Mouse (Mus musculus) R1 (cell line): Measurements from ENCODE around the gene Krt36.

Experiments used
- DNase-seq: peaks from one replicate; pipeline ENCODE4 v3.0.0-alpha.2; 2018; ENCODE audit warnings: low read depth, low spot score

The Krt36 gene

GRCm38 (mm10) chr11:100105576-100106122, at the start of gene Krt36:
Gene Krt36 (minus strand): TSS chr11:100105626.
- no peak for DNase-seq

GRCm38 (mm10) chr11:100148615-100149330, 43.3 kb upstream of the Krt36 start, which contains the start of gene Krt19:
Gene Krt19 (minus strand): TSS chr11:100148665.
- DNase-seq: peak; percentile 30

GRCm38 (mm10) chr11:100147566-100148353, 42.3 kb upstream of the Krt36 start:
- DNase-seq: no peak

GRCm38 (mm10) chr11:100145858-100146560, 40.6 kb upstream of the Krt36 start:
- peak; percentile 41 for DNase-seq

- peak; percentile 36 for DNase-seq
Observed at GRCm38 (mm10) chr11:100145104-100145503, 39.7 kb upstream of the Krt36 start.

- DNase-seq: no peak
Observed at GRCm38 (mm10) chr11:100140966-100141365, 35.5 kb upstream of the Krt36 start.

GRCm38 (mm10) chr11:100139391-100139790, 34.0 kb upstream of the Krt36 start:
- DNase-seq: no peak

GRCm38 (mm10) chr11:100138809-100139208, 33.4 kb upstream of the Krt36 start:
- no peak for DNase-seq

- no peak for DNase-seq
Observed at GRCm38 (mm10) chr11:100137693-100138092, 32.3 kb upstream of the Krt36 start.

GRCm38 (mm10) chr11:100136559-100136958, 31.1 kb upstream of the Krt36 start:
- DNase-seq: no peak

GRCm38 (mm10) chr11:100135731-100136130, 30.3 kb upstream of the Krt36 start, which contains the start of gene Krt15:
Gene Krt15 (minus strand): TSS chr11:100135928.
- no peak for DNase-seq

GRCm38 (mm10) chr11:100124901-100125300, 19.5 kb upstream of the Krt36 start:
- no peak for DNase-seq

GRCm38 (mm10) chr11:100121466-100121865, 16.0 kb upstream of the Krt36 start, which contains the start of gene Krt13:
Gene Krt13 (minus strand): TSS chr11:100121566.
- DNase-seq: no peak

- no peak for DNase-seq
Observed at GRCm38 (mm10) chr11:100120331-100120730, 14.9 kb upstream of the Krt36 start.

GRCm38 (mm10) chr11:100113742-100114029, 8.3 kb upstream of the Krt36 start:
- DNase-seq: no peak

GRCm38 (mm10) chr11:100112935-100113741, 7.7 kb upstream of the Krt36 start:
- DNase-seq: no peak

- DNase-seq: no peak
Observed at GRCm38 (mm10) chr11:100102693-100103429, 2.6 kb downstream of the Krt36 start.

GRCm38 (mm10) chr11:100100391-100100790, 5.0 kb downstream of the Krt36 start:
- no peak for DNase-seq

GRCm38 (mm10) chr11:100097819-100098218, 7.6 kb downstream of the Krt36 start:
- DNase-seq: no peak

- DNase-seq: no peak
Observed at GRCm38 (mm10) chr11:100096141-100096540, 9.3 kb downstream of the Krt36 start, which contains the start of gene Krt35. Gene Krt35 (minus strand): TSS chr11:100096241.
